Mouse (Mus musculus) lung, embryonic 14.5 days (tissue): ENCODE measurements around the gene Slc47a2. TPM values are rescaled to one million over a fixed set of nuclear protein-coding genes. Genes with fewer than 3 reads are reported as not detected.
A peak's percentile ranks its signal among the peaks of the same experiment; 100 is the strongest.

Experiments used
- ATAC-seq: fragments of 200-750 bp; cut with Nextera tagmentation; 2 replicates; pipeline ENCODE4 v1.8.0; 2017; ENCODE audit warnings: mild to moderate bottlenecking, moderate TSS enrichment, moderate library complexity; ENCODE audit not compliant: insufficient read depth
- DNase-seq: peaks from one replicate; pipeline ENCODE4 v3.0.0-alpha.2; 2015
- H3K27ac ChIP-seq: fragments of 300-500 bp; sonication (generic); 2 replicates; pipeline ENCODE4 v1.5.1; 2014; ENCODE audit warnings: low read depth, mild to moderate bottlenecking, moderate library complexity
- H3K27me3 ChIP-seq: fragments of 300-500 bp; sonication (generic); 2 replicates; pipeline ENCODE4 v1.6.1; 2014; ENCODE audit warnings: low read length, control low read depth; ENCODE audit not compliant: insufficient read depth
- H3K36me3 ChIP-seq: fragments of 300-500 bp; sonication (generic); 2 replicates; pipeline ENCODE4 v1.6.1; 2014; ENCODE audit warnings: control low read depth; ENCODE audit not compliant: insufficient read depth
- H3K4me1 ChIP-seq: fragments of 300-500 bp; sonication (generic); 2 replicates; pipeline ENCODE4 v1.6.1; 2014; ENCODE audit warnings: antibody characterized with exemption, control low read depth; ENCODE audit not compliant: insufficient read depth
- H3K4me2 ChIP-seq: fragments of 300-500 bp; sonication (generic); 2 replicates; pipeline ENCODE4 v1.6.1; 2014; ENCODE audit warnings: mild to moderate bottlenecking
- H3K4me3 ChIP-seq: fragments of 300-500 bp; sonication (generic); 2 replicates; pipeline ENCODE4 v1.5.1; 2014; ENCODE audit warnings: low read depth, low read length
- H3K9ac ChIP-seq: fragments of 300-500 bp; sonication (generic); 2 replicates; pipeline ENCODE4 v1.6.1; 2014
- H3K9me3 ChIP-seq: fragments of 300-500 bp; sonication (generic); 2 replicates; pipeline ENCODE4 v1.6.1; 2016; ENCODE audit warnings: low read depth, low read length, control low read depth
- CTCF ChIP-seq: IDR thresholded peaks from 2 replicates; pipeline ENCODE4 v1.5.1; 2016; ENCODE audit warnings: antibody characterized with exemption, low read depth
- WGBS: fragments of 180-500 bp; shearing (Covaris S2); extraction: QIAGEN DNeasy Blood & Tissue Kit; methylation state at CpG from one replicate; pipeline ENCODE4 v1.1.7; 2014; 5-methylcytosine and 5-hydroxymethylcytosine counted together
- polyA plus RNA-seq: library from polyadenylated mRNA; unstranded; fragments of >200 nt; fragmentation: Nextera tagmentation; extraction: Ambion mirVana; gene quantifications from 2 replicates; pipeline ENCODE4 v1.2.1, GENCODE M21; 2014

Slc47a2 gene
- polyA plus RNA-seq, 1 experiment from 2014 or later: not detected

GRCm38 (mm10) chr11:61274421-61274820, 68.2 kb downstream of the Slc47a2 start:
- H3K4me2 ChIP-seq: no peak overlapping the region
- no peak overlapping the region for H3K9ac ChIP-seq
- 0 out of 2 replicates have a peak, but pooled peaks cover 4% of the 10 kb centered on the region for H3K4me1 ChIP-seq
- H3K36me3 ChIP-seq: no peaks in the 10 kb centered on the region
- no peak for TF ChIP-seq CTCF
- WGBS: 55% methylated on average over 1 of the region's 1 CpGs
- no peak overlapping the region for H3K27ac ChIP-seq
- H3K9me3 ChIP-seq: no peaks in the 10 kb centered on the region
- DNase-seq (no peak), ATAC-seq (no peak)
- H3K27me3 ChIP-seq: no peaks in the 10 kb centered on the region
- no peak overlapping the region for H3K4me3 ChIP-seq

DNA sequence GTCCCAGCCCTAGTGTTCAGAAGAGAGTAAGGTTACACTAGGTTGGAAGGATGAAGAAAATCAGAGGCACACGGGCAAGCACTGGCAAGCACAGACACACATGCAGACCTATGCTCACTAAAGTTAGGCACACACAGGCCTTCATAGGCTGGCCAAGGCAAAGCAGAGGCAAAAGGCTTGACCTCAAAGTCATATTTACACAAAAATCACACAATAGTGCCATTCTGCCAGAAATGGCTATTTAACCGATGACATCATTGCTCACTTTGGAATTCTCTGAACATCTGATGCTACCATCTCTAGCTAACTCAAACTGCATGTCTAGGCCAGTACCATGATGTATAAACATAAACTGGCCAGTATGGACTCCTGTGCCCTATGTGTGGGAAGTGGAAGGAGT, 68.7 kb downstream of the Slc47a2 start:
- DNase-seq: peak; percentile 37
- no peak overlapping the region for H3K27ac ChIP-seq
- no peak for TF ChIP-seq CTCF
- H3K9me3 ChIP-seq: no peaks in the 10 kb centered on the region
- no peak overlapping the region for H3K4me2 ChIP-seq
- H3K4me3 ChIP-seq: no peak overlapping the region
- 0 out of 2 replicates have a peak, but pooled peaks cover 4% of the 10 kb centered on the region for H3K4me1 ChIP-seq
- no peaks in the 10 kb centered on the region for H3K27me3 ChIP-seq
- no peak for ATAC-seq
- H3K36me3 ChIP-seq: no peaks in the 10 kb centered on the region
- 62% methylated on average over 2 of the region's 2 CpGs for WGBS
- no peak overlapping the region for H3K9ac ChIP-seq

DNA sequence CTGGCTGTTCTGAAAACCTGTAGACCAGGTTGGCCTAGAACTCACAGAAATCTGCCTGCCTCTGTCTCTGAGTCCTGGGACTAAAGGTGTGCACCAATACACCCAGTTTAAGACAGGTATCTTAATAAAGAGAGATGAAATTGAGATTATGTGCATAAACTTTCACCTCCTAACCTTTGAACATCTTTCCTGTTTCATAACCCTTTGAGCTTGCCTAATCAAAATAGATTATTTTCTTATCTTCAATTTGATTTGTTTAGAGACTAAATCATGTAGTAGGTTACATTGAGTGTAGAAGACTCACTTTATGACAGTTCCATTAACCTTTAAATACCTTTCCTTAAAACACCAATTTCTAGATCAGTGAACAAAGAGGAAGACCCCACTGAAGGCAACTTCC, 71.0 kb downstream of the Slc47a2 start:
- no peak for TF ChIP-seq CTCF
- H3K27me3 ChIP-seq: no peaks in the 10 kb centered on the region
- H3K27ac ChIP-seq: no peak overlapping the region
- no peak overlapping the region for H3K9ac ChIP-seq
- H3K4me2 ChIP-seq: no peak overlapping the region
- DNase-seq (no peak), ATAC-seq (no peak)
- no peak overlapping the region for H3K4me3 ChIP-seq
- no peaks in the 10 kb centered on the region for H3K36me3 ChIP-seq
- no peaks in the 10 kb centered on the region for H3K9me3 ChIP-seq
- 0 out of 2 replicates have a peak, but pooled peaks cover 4% of the 10 kb centered on the region for H3K4me1 ChIP-seq

- Histone ChIP-seq H3K4me3 (no peak overlapping the region), H3K4me1 (peaks cover 4% of the 10 kb centered on the region; the same call in 1 of the 2 replicates), H3K4me2 (no peak overlapping the region), H3K9ac (no peak overlapping the region), H3K36me3 (no peaks in the 10 kb centered on the region), H3K27me3 (no peaks in the 10 kb centered on the region), H3K9me3 (no peaks in the 10 kb centered on the region), H3K27ac (no peak overlapping the region)
- no peak for DNase-seq
- ATAC-seq: no peak
- 75% methylated on average over 5 of the region's 5 CpGs for WGBS
- TF ChIP-seq CTCF: no peak
Observed at GRCm38 (mm10) chr11:61270406-61270805, 72.3 kb downstream of the Slc47a2 start.

DNA sequence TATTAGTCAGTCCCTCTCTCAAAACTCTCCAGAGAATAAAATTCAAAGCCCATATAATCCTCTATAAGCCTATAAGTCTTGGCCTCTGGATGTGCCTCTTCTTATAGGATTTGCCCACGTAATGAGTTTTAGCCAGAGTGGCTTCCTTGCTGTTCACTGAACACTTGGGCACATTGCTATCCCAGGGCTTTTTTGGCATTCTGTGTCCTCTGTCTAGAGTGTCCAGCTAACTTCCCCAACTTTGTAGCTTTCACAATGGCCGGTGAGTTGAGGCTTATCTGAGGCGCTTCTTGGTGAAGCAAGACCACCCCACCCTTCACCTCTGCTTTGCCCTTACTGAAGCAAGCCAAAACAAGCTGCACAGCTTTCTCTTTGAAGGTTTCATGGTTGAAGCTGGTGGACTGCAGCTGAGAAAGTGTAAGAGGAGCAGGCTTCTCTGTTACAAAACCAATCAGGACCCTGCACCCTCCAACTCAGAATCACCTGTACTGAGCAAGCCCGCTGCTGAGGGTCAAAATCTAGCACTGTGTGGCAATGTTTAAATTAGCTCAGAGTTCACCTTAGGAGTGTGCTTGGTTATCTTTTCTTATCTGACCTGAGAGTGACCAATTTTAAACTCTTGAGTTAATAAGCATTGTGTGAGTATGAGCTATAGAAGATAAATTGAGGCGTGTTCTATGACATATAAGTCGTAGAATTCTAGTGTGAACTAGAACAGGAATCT, 73.9 kb downstream of the Slc47a2 start:
- no peak for DNase-seq
- Histone ChIP-seq H3K27ac (no peak overlapping the region), H3K9ac (no peak overlapping the region), H3K36me3 (peaks cover 10% of the 10 kb centered on the region), H3K27me3 (no peaks in the 10 kb centered on the region), H3K4me1 (no peaks in the 10 kb centered on the region; the same call in 1 of the 2 replicates), H3K4me3 (no peak overlapping the region), H3K4me2 (no peak overlapping the region), H3K9me3 (no peaks in the 10 kb centered on the region)
- 79% methylated on average over 6 of the region's 6 CpGs for WGBS
- ATAC-seq: no peak
- TF ChIP-seq CTCF: no peak

DNA sequence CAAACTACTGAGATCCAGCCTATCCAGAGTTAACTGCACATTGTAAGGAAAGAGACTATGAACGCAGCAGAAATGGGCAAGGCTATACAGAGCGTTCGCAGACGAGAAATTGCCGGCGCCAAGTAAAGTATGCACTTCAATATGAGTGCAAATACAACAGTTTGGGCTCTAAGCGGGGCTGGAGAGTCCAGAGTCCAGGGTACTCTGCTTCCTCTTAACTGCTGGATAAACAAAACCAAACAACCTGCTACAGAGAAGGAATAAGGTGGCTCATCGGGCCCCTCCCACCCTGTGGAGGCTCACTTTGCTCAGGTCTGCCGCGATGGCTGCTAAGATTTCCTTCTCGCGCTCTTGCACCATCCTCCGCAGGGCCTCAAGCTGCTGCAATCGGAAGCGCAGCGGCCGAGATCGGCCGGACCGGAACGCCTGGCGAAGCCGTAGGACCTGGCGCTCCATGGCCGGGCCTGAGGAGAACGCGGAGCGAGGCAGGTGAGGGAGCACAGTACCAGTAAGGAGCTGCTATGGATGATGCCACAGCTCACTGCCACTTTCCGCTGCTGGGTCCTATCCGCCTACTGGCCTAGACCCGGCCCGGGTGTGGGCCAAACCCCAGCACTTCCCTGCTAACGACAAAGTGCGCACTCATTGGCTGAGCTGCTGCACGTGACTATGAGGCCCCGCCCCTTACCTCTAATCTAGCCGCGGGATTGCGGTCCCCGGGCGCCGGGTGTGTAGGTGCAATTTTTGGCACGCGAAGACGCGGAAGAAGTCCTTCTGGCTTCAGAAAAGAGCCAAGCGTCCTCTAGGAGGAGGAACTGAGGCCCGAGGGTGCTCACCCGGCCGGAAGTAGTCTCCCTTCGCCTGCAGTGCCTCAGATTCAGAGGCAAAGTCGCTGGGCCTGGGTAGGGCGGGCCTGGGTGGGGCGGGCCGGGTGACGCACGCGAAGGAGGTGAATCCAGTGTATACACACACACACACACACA, 75.8 kb downstream of the Slc47a2 start, which contains the start of gene Aldh3a2:
TSS of gene Aldh3a2 (minus strand) at position 914 of the 983 bp plus-strand sequence.
- DNase-seq (peak; percentile 98), ATAC-seq (peak; percentile 99)
- Histone ChIP-seq H3K27me3 (no peaks in the 10 kb centered on the region), H3K36me3 (peaks cover 26% of the 10 kb centered on the region), H3K4me2 (peak within 1 kb of the TSS; percentile 78), H3K9me3 (no peaks in the 10 kb centered on the region), H3K4me3 (peak within 1 kb of the TSS; percentile 73), H3K9ac (peak within 1 kb of the TSS; percentile 82), H3K27ac (peak within 1 kb of the TSS; percentile 97), H3K4me1 (no peaks in the 10 kb centered on the region; the same call in 1 of the 2 replicates)
- peak; percentile 1; the same call in 1 of the 2 replicates for TF ChIP-seq CTCF
- under 1% methylated on average over 58 of the region's 58 CpGs for WGBS

DNA sequence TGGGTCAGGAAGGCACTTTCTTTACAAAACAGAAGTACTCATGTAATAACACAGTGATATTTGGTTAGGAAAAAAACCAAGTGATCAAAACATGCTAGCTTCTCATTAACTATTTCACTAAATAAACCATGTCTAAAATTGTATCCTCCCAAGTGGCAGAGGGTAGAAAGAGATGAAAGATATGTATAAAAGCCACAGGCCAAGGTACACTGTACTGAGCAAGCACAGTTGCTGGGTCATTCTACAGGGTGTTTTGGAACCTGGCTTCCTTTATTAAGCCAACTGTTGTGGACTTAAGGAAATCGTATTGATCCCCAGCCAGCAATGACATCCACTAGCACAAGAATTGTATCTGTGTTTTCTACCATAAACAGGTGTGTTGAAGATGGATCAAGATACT, 78.8 kb downstream of the Slc47a2 start:
- no peak for ATAC-seq
- Histone ChIP-seq H3K4me2 (no peak overlapping the region), H3K9me3 (no peaks in the 10 kb centered on the region), H3K4me1 (no peaks in the 10 kb centered on the region; the same call in 1 of the 2 replicates), H3K27ac (no peak overlapping the region), H3K4me3 (no peak overlapping the region), H3K36me3 (peaks cover 40% of the 10 kb centered on the region), H3K9ac (no peak overlapping the region), H3K27me3 (no peaks in the 10 kb centered on the region)
- WGBS: 74% methylated on average over 1 of the region's 1 CpGs
- no peak for TF ChIP-seq CTCF
- no peak for DNase-seq
